Mouse (Mus musculus) inflammation-experienced regulatory T-cells (primary cell): ENCODE results near the gene Fam185a. TPM values are rescaled to one million over a fixed set of nuclear protein-coding genes. Genes with fewer than 3 reads are reported as not detected.

ENCODE experiments used
- polyA plus RNA-seq, 2 experiments: library from polyadenylated mRNA; unstranded; fragments of 100-300 nt; shearing (Covaris generic); gene quantifications; one replicate each; pipeline ENCODE4 v1.2.1; 2017

The Fam185a gene
- 10 to 100 TPM in 1 of 2 experiments, 1 to 10 TPM in 1; 8.9 to 13.5 TPM for polyA plus RNA-seq

DNA sequence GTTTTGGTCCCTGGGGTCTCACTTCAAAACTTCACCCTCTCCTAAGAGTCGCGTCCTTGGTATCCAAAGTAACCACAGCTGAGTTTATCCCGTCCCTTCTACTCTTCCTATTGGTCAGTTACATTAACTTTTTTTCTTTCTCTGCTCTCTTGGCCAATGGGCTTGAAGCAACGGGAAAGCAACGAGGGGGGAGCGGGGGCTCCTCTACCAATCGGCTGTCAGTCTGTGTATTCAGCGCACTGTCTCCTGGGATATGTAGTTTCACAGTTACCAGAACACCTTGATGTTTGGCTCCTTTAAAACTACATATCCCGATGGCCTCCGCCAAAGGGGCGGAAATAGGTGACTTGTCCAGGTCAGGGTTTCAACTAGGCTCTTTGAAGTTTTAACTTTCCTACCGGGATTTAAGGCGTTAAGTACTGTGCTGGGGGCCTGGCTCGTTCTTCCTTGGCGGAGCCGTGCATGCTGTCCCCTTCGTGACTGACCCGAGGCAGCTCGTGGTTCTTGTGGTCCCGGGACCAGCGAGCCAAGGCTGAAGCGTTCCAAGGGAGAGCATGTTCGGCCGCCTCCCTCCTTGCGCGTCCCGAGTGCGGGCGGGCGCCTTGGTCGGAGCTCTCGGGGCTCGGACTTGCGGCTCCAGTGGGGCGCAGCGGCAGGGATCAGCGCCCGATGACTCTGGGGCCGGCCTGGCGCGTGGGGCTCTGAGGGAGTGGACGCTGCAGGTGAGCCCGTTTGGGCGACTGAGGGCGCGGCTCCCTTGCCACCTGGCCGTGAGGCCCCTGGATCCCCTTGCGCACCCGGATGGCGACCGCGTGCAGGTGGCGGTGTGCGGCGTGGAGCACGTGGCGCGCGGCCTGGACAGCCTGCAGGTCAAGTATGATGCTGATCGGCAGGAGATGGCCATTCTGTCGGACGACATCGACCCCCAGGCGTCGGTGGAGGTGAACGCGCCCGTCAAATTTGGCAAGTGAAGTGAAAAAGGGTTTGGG lies at the start of gene Fam185a, which contains the start of gene Ccdc146:
Gene Fam185a, plus strand, starts transcription at position 345 of the 989 bp plus-strand sequence.
Gene Ccdc146, minus strand, starts transcription at position 64 of the 989 bp plus-strand sequence.

Other genes with a start within 250 kb of the Fam185a start
- 10 to 100 TPM; 29.1 to 37.7 TPM for gene Gsap, start 238.7 kb upstream of the Fam185a start, polyA plus RNA-seq
- 10 to 100 TPM; 30.7 to 61.0 TPM for gene Fgl2, start 52.3 kb upstream of the Fam185a start, polyA plus RNA-seq
- under 1 TPM; 0.18 to 0.59 TPM for gene Ccdc146, start 281 bp upstream of the Fam185a start, polyA plus RNA-seq
- gene Lrrc17, start 118.6 kb downstream of the Fam185a start, polyA plus RNA-seq = 1 to 10 TPM in 1 of 2 experiments, under 1 TPM in 1; 0.31 to 1.5 TPM
- under 1 TPM; 0.06 to 0.65 TPM for gene Fbxl13, start 220.7 kb downstream of the Fam185a start, polyA plus RNA-seq
- 10 to 100 TPM; 33.7 to 48.3 TPM for gene Armc10, start 220.9 kb downstream of the Fam185a start, polyA plus RNA-seq